Mouse (Mus musculus): ENCODE results near the gene Tiam2.
A peak's percentile ranks its signal among the peaks of the same experiment; 100 is the strongest.

The Tiam2 gene

GRCm38 (mm10) chr17:3453946-3454345 is 127.6 kb downstream of the Tiam2 start:
- no peak for DNase-seq

GRCm38 (mm10) chr17:3454850-3455249 is 128.5 kb downstream of the Tiam2 start:
- no peak for DNase-seq

- no peak for DNase-seq
Observed at GRCm38 (mm10) chr17:3457914-3458681, 131.7 kb downstream of the Tiam2 start.

GRCm38 (mm10) chr17:3465861-3466260 is 139.5 kb downstream of the Tiam2 start:
- no peak for DNase-seq

- DNase-seq = no peak
Observed at GRCm38 (mm10) chr17:3466681-3467080, 140.3 kb downstream of the Tiam2 start.

GRCm38 (mm10) chr17:3467636-3468324 is 141.4 kb downstream of the Tiam2 start:
- no peak for DNase-seq

GRCm38 (mm10) chr17:3472018-3472417 is 145.6 kb downstream of the Tiam2 start:
- DNase-seq = no peak

- no peak for DNase-seq
Observed at GRCm38 (mm10) chr17:3476546-3476945, 150.2 kb downstream of the Tiam2 start.

- DNase-seq = no peak
Observed at GRCm38 (mm10) chr17:3481576-3482575, 155.5 kb downstream of the Tiam2 start.

GRCm38 (mm10) chr17:3483091-3483490 is 156.7 kb downstream of the Tiam2 start:
- DNase-seq = no peak

- DNase-seq = no peak
Observed at GRCm38 (mm10) chr17:3485851-3486250, 159.5 kb downstream of the Tiam2 start.

GRCm38 (mm10) chr17:3487211-3487610 is 160.8 kb downstream of the Tiam2 start:
- no peak for DNase-seq

GRCm38 (mm10) chr17:3487721-3488601 is 161.6 kb downstream of the Tiam2 start:
- DNase-seq = no peak

- DNase-seq = no peak
Observed at GRCm38 (mm10) chr17:3490216-3490895, 164.0 kb downstream of the Tiam2 start.

- no peak for DNase-seq
Observed at GRCm38 (mm10) chr17:3491065-3491464, 164.7 kb downstream of the Tiam2 start.

GRCm38 (mm10) chr17:3491667-3492066 is 165.3 kb downstream of the Tiam2 start:
- no peak for DNase-seq

- no peak for DNase-seq
Observed at GRCm38 (mm10) chr17:3495576-3495975, 169.2 kb downstream of the Tiam2 start.

GRCm38 (mm10) chr17:3496080-3496479 is 169.7 kb downstream of the Tiam2 start:
- DNase-seq = no peak

- DNase-seq = peak; percentile 56
Observed at GRCm38 (mm10) chr17:3498086-3498485, 171.7 kb downstream of the Tiam2 start.

- DNase-seq = no peak
Observed at GRCm38 (mm10) chr17:3498580-3498979, 172.2 kb downstream of the Tiam2 start.

- DNase-seq = no peak
Observed at GRCm38 (mm10) chr17:3499468-3499867, 173.1 kb downstream of the Tiam2 start.
